16 mouse cellular contexts compared by ENCODE assay signal in genomic region chr1:136604190-136604589, GRCm38 (mm10).
"Had no signal": no experiment of that assay in that cellular context is flagged by ENCODE, and none has a peak within 500 bp of the region (broad histone marks: within the 10 kb centered on the region; RNA-seq: fewer than 3 reads in every experiment).

No protein-coding gene starts in this region.

- ATAC-seq: liver, embryonic 12.5 days; midbrain, embryonic 15.5 days had no signal

- H3K27ac ChIP-seq: left cerebral cortex, adult 2 months; limb, embryonic 10.5 days; liver, embryonic 12.5 days; lung, embryonic 15.5 days; macrophage; midbrain, embryonic 15.5 days; neural tube, embryonic 12.5 days; stomach, embryonic 15.5 days had no signal

- H3K27me3 ChIP-seq: liver, embryonic 12.5 days; lung, embryonic 15.5 days; midbrain, embryonic 15.5 days; neural tube, embryonic 12.5 days; stomach, embryonic 15.5 days had no signal

- H3K4me2 ChIP-seq: liver, embryonic 12.5 days; lung, embryonic 15.5 days; midbrain, embryonic 11.5 days; midbrain, embryonic 15.5 days; neural tube, embryonic 12.5 days; stomach, embryonic 15.5 days had no signal

- DNase-seq: kidney, postnatal 10 days; kidney, postnatal 4 days; lung, postnatal 14 days; right cerebral cortex, postnatal 4 days; thymus, adult 18-20 months; thymus, postnatal 14 days had no signal

- H3K4me1 ChIP-seq: limb, embryonic 10.5 days; midbrain, embryonic 15.5 days; neural tube, embryonic 12.5 days; stomach, embryonic 15.5 days had no signal

- H3K4me3 ChIP-seq: left cerebral cortex, adult 2 months; limb, embryonic 10.5 days; liver, embryonic 12.5 days; lung, embryonic 15.5 days; megakaryocyte, embryonic 14.5 days; midbrain, embryonic 15.5 days; neural tube, embryonic 12.5 days; stomach, embryonic 15.5 days had no signal

- H3K9me3 ChIP-seq: limb, embryonic 10.5 days; liver, embryonic 12.5 days; lung, embryonic 15.5 days; megakaryocyte, embryonic 14.5 days; midbrain, embryonic 15.5 days; neural tube, embryonic 12.5 days; stomach, embryonic 15.5 days had no signal

- H3K9ac ChIP-seq: liver, embryonic 12.5 days; lung, embryonic 15.5 days; midbrain, embryonic 15.5 days; neural tube, embryonic 12.5 days; stomach, embryonic 15.5 days had no signal

- H3K36me3 ChIP-seq: limb, embryonic 10.5 days; liver, embryonic 12.5 days; lung, embryonic 15.5 days; midbrain, embryonic 15.5 days; neural tube, embryonic 12.5 days; stomach, embryonic 15.5 days had no signal
